Mouse (Mus musculus) embryonic facial prominence, embryonic 13.5 days (tissue): ENCODE measurements around the gene Larp6. TPM values are rescaled to one million over a fixed set of nuclear protein-coding genes. Genes with fewer than 3 reads are reported as not detected.

ENCODE experiments used
- ATAC-seq: fragments of 200-750 bp; cut with Nextera tagmentation; 2 replicates; pipeline ENCODE4 v1.8.0; 2017; ENCODE audit warnings: low read depth; ENCODE audit not compliant: insufficient number of reproducible peaks, insufficient read depth, low FRiP score, low TSS enrichment
- H3K27ac ChIP-seq: fragments of 300-500 bp; sonication (generic); 2 replicates; pipeline ENCODE4 v1.5.1; 2015; ENCODE audit warnings: moderate library complexity, mild to moderate bottlenecking, inconsistent platforms
- H3K27me3 ChIP-seq: fragments of 300-500 bp; sonication (generic); 2 replicates; pipeline ENCODE4 v1.6.1; 2015; ENCODE audit warnings: mild to moderate bottlenecking, inconsistent platforms
- H3K36me3 ChIP-seq: fragments of 300-500 bp; sonication (generic); 2 replicates; pipeline ENCODE4 v1.6.1; 2015; ENCODE audit warnings: mild to moderate bottlenecking, inconsistent platforms
- H3K4me1 ChIP-seq: fragments of 300-500 bp; sonication (generic); 2 replicates; pipeline ENCODE4 v1.6.1; 2015; ENCODE audit warnings: inconsistent platforms
- H3K4me2 ChIP-seq: fragments of 300-500 bp; sonication (generic); 2 replicates; pipeline ENCODE4 v1.6.1; 2015; ENCODE audit warnings: moderate library complexity, mild to moderate bottlenecking, inconsistent platforms
- H3K4me3 ChIP-seq: fragments of 300-500 bp; sonication (generic); 2 replicates; pipeline ENCODE4 v1.5.1; 2015; ENCODE audit warnings: mild to moderate bottlenecking, inconsistent platforms
- H3K9ac ChIP-seq: fragments of 300-500 bp; sonication (generic); 2 replicates; pipeline ENCODE4 v1.6.1; 2015; ENCODE audit warnings: mild to moderate bottlenecking, inconsistent platforms
- H3K9me3 ChIP-seq: fragments of 300-500 bp; sonication (generic); 2 replicates; pipeline ENCODE4 v1.6.1; 2016; ENCODE audit warnings: inconsistent platforms
- WGBS: fragments of 180-500 bp; shearing (Covaris S2); methylation state at CpG from one replicate; pipeline ENCODE4 v1.1.7; 2015; ENCODE audit warnings: mixed read lengths; 5-methylcytosine and 5-hydroxymethylcytosine counted together
- polyA plus RNA-seq: library from polyadenylated mRNA; unstranded; fragments of >200 nt; fragmentation: Nextera tagmentation; extraction: Ambion mirVana; gene quantifications from 2 replicates; pipeline ENCODE4 v1.2.1, GENCODE M21; 2015

Larp6 gene
- polyA plus RNA-seq, 1 experiment from 2014 or later: 4.8 TPM

DNA sequence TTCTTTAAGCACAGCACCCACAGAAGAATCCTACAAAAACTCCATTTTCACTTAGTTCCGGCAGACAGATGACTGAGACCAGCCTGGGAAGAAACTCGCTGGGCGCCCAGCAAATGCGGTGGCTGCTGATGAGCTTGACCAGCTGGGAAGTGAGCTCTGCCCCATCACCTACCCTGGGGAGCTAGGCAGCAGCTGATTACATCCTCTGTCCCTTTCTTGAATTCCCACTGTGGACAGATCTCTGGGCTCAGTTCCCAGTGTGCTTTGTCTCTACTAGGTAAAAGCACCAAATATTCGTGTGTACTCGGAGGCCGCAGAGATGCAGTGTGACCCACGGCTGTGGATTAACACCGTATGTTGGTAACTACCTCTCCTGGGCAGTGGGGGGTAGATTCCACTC lies 55.6 kb downstream of the Larp6 start:
- H3K4me3 ChIP-seq: no peak overlapping the region
- no peak overlapping the region for H3K9ac ChIP-seq
- H3K4me2 ChIP-seq: no peak overlapping the region
- no peak overlapping the region for H3K27ac ChIP-seq
- ATAC-seq: no peak
- H3K4me1 ChIP-seq: no peaks in the 10 kb centered on the region; the same call in 1 of the 2 replicates
- WGBS: 74% methylated on average over 9 of the region's 9 CpGs
- H3K9me3 ChIP-seq: no peaks in the 10 kb centered on the region
- H3K27me3 ChIP-seq: no peaks in the 10 kb centered on the region
- no peaks in the 10 kb centered on the region for H3K36me3 ChIP-seq

GRCm38 (mm10) chr9:60769711-60770111 lies 56.9 kb downstream of the Larp6 start:
- H3K4me3 ChIP-seq: no peak overlapping the region
- 76% methylated on average over 6 of the region's 6 CpGs for WGBS
- no peak overlapping the region for H3K4me2 ChIP-seq
- no peaks in the 10 kb centered on the region for H3K9me3 ChIP-seq
- no peak overlapping the region for H3K27ac ChIP-seq
- no peak for ATAC-seq
- H3K36me3 ChIP-seq: no peaks in the 10 kb centered on the region
- no peaks in the 10 kb centered on the region; the same call in 1 of the 2 replicates for H3K4me1 ChIP-seq
- H3K9ac ChIP-seq: no peak overlapping the region
- H3K27me3 ChIP-seq: no peaks in the 10 kb centered on the region

- Histone ChIP-seq H3K27ac (no peak overlapping the region), H3K36me3 (no peaks in the 10 kb centered on the region), H3K27me3 (no peaks in the 10 kb centered on the region), H3K4me2 (no peak overlapping the region), H3K4me3 (no peak overlapping the region), H3K9ac (no peak overlapping the region), H3K9me3 (no peaks in the 10 kb centered on the region), H3K4me1 (no peaks in the 10 kb centered on the region)
- no peak for ATAC-seq
- WGBS: 85% methylated on average over 2 of the region's 2 CpGs
Measured at GRCm38 (mm10) chr9:60773713-60774112, 60.9 kb downstream of the Larp6 start.

DNA sequence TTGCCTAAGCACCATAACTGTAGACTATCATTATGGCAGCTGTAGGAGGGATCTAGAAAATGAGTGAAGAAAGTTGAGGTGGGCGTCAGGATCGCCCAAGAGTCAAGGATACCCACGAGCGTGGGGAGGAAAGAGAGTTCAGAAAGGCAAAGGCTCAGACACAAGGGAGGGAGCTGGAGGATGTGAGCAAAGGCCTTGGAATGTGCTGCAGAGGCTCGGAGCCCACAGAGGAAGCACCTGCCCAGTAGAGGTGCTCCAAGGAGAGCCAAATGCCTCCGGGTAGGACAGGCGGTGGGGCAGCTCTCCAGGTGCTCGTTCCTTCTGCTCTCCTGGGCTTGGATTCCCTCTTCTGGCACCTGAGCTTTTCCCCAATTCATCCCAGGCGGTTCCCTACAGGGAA lies 64.1 kb downstream of the Larp6 start:
- no peak overlapping the region for H3K4me2 ChIP-seq
- H3K36me3 ChIP-seq: no peaks in the 10 kb centered on the region
- H3K4me1 ChIP-seq: no peaks in the 10 kb centered on the region
- no peaks in the 10 kb centered on the region for H3K9me3 ChIP-seq
- no peak overlapping the region for H3K9ac ChIP-seq
- H3K27ac ChIP-seq: no peak overlapping the region
- ATAC-seq: no peak
- H3K27me3 ChIP-seq: no peaks in the 10 kb centered on the region
- H3K4me3 ChIP-seq: no peak overlapping the region
- WGBS: 84% methylated on average over 9 of the region's 9 CpGs

- ATAC-seq: no peak
- WGBS: 79% methylated on average over 9 of the region's 9 CpGs
- no peak overlapping the region for H3K4me3 ChIP-seq
Measured at GRCm38 (mm10) chr9:60782057-60782789, 69.4 kb downstream of the Larp6 start.

GRCm38 (mm10) chr9:60785069-60785468 lies 72.3 kb downstream of the Larp6 start:
- Histone ChIP-seq H3K27ac (no peak overlapping the region), H3K4me3 (no peak overlapping the region), H3K4me1 (no peaks in the 10 kb centered on the region), H3K27me3 (no peaks in the 10 kb centered on the region), H3K9ac (no peak overlapping the region), H3K9me3 (no peaks in the 10 kb centered on the region), H3K4me2 (no peak overlapping the region), H3K36me3 (no peaks in the 10 kb centered on the region)
- WGBS: 70% methylated on average over 4 of the region's 4 CpGs
- no peak for ATAC-seq

More at GRCm38 (mm10) chr9:60782057-60782789, 69.4 kb downstream of the Larp6 start:
- no peak overlapping the region for H3K27ac ChIP-seq
- no peaks in the 10 kb centered on the region for H3K9me3 ChIP-seq
- H3K4me1 ChIP-seq: no peaks in the 10 kb centered on the region
- H3K4me2 ChIP-seq: no peak overlapping the region
- no peak overlapping the region for H3K9ac ChIP-seq
- no peaks in the 10 kb centered on the region for H3K27me3 ChIP-seq
- H3K36me3 ChIP-seq: no peaks in the 10 kb centered on the region

DNA sequence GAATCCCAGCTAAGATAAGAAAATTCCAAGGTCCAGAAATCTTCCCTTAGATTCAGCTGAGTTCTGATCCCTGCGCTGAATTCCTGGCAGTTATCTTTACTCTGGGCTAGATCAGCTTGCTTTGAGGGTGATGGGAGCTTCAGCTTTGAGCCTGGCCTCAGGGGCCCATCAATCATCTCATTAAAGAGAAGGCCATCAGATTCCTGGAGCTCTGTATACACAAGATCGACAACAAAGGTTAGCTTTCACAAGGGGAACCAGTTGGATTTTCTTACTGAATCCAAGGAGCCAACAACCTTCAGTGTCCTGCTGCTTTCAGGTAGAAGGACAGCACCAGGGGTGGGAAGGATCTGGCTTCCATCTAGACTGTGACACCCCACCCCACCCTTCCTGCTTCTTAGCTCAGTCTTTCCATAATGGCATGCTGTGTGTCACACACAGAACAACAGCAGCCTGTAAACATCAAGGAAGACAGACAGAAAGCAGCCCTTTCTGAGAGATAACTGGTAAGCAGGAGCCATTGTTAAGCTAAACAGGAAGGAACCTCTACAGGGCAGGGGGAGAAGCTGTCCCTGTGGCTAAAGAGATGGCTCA lies 74.8 kb downstream of the Larp6 start:
- Histone ChIP-seq H3K27me3 (no peaks in the 10 kb centered on the region), H3K9ac (no peak overlapping the region), H3K36me3 (no peaks in the 10 kb centered on the region), H3K27ac (no peak overlapping the region), H3K4me2 (no peak overlapping the region), H3K4me3 (no peak overlapping the region), H3K4me1 (no peaks in the 10 kb centered on the region), H3K9me3 (no peaks in the 10 kb centered on the region)
- ATAC-seq: no peak
- WGBS: 16% methylated on average over 2 of the region's 2 CpGs

Other genes starting within 250 kb of the Larp6 start
- 13.6 and 17.9 TPM in 2 replicates for gene Thsd4, start 190.9 kb upstream of the Larp6 start, polyA plus RNA-seq
- 20.6 and 21.7 TPM in 2 replicates for gene Lrrc49, start 24.8 kb upstream of the Larp6 start, polyA plus RNA-seq
- 27.4 and 32.6 TPM in 2 replicates for gene Uaca, start 81.6 kb downstream of the Larp6 start, polyA plus RNA-seq